Mouse (Mus musculus) liver, embryonic 13.5 days (tissue): ENCODE data around the gene Sdr9c7. TPM values are rescaled to one million over a fixed set of nuclear protein-coding genes. Genes with fewer than 3 reads are reported as not detected.
A peak's percentile ranks its signal among the peaks of the same experiment; 100 is the strongest.
"Not testable (repeated sequence)": the region's sequence is repeated elsewhere in the genome, so short reads cannot be mapped to it uniquely, and the experiment has no call there.

Source experiments
- ATAC-seq: fragments of 200-750 bp; cut with Nextera tagmentation; 2 replicates; pipeline ENCODE4 v1.8.0; 2017; ENCODE audit warnings: low read depth, mild to moderate bottlenecking, moderate number of reproducible peaks, moderate library complexity
- DNase-seq: peaks from one replicate; pipeline ENCODE4 v3.0.0; 2022
- H3K27ac ChIP-seq: fragments of 300-500 bp; sonication (generic); 2 replicates; pipeline ENCODE4 v1.5.1; 2015; ENCODE audit warnings: moderate library complexity, mild to moderate bottlenecking, inconsistent platforms
- H3K27me3 ChIP-seq: fragments of 300-500 bp; sonication (generic); 2 replicates; pipeline ENCODE4 v1.6.1; 2015; ENCODE audit warnings: mild to moderate bottlenecking, inconsistent platforms
- H3K36me3 ChIP-seq: fragments of 300-500 bp; sonication (generic); 2 replicates; pipeline ENCODE4 v1.6.1; 2015; ENCODE audit warnings: mild to moderate bottlenecking, inconsistent platforms
- H3K4me1 ChIP-seq: fragments of 300-500 bp; sonication (generic); replicated peaks from 2 replicates; pipeline ENCODE4 v1.6.1; 2015; ENCODE audit warnings: inconsistent platforms
- H3K4me2 ChIP-seq: fragments of 300-500 bp; sonication (generic); 2 replicates; pipeline ENCODE4 v1.6.1; 2015; ENCODE audit warnings: inconsistent platforms, mild to moderate bottlenecking, moderate library complexity
- H3K4me3 ChIP-seq: fragments of 300-500 bp; sonication (generic); replicated peaks from 2 replicates; pipeline ENCODE4 v1.5.1; 2015; ENCODE audit warnings: mild to moderate bottlenecking, inconsistent platforms
- H3K9ac ChIP-seq: fragments of 300-500 bp; sonication (generic); 2 replicates; pipeline ENCODE4 v1.6.1; 2015; ENCODE audit warnings: mild to moderate bottlenecking, inconsistent platforms
- H3K9me3 ChIP-seq: fragments of 300-500 bp; sonication (generic); replicated peaks from 2 replicates; pipeline ENCODE4 v1.6.1; 2016; ENCODE audit warnings: inconsistent platforms
- WGBS: fragments of 180-500 bp; shearing (Covaris S2); methylation state at CpG from one replicate; pipeline ENCODE4 v1.1.7; 2015; ENCODE audit not compliant: insufficient replicate concordance; 5-methylcytosine and 5-hydroxymethylcytosine counted together
- polyA plus RNA-seq: library from polyadenylated mRNA; unstranded; fragments of >200 nt; fragmentation: Nextera tagmentation; extraction: Ambion mirVana; gene quantifications from 2 replicates; pipeline ENCODE4 v1.2.1, GENCODE M21; 2015

Sdr9c7 gene
- polyA plus RNA-seq, 1 experiment from 2014 or later: not detected

GRCm38 (mm10) chr10:127888605-127889004, 9.7 kb upstream of the Sdr9c7 start, which contains the start of gene Rdh7:
Rdh7 (minus strand) TSS chr10:127888817.
- no peaks in the 10 kb centered on the region for H3K9me3 ChIP-seq

DNA sequence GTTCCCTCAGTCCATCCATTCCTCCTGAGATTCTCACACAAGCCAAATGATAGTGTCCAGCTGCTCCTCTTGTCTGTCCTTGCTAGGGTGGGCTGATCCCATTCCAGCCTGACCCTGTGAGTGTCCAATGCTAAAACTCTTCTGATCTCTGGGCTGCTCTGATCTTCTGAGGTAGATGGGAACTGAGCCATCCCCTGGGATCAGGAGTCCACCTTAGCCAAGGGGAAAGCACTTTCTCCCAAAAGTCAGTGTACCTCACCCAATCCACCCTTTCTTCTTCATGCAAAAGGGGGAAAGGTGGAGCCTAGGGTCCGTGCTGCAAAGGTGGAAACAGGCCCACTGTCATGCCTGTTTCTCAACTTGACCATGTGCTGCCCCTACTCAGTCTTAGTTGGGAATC, 6.8 kb upstream of the Sdr9c7 start:
- Histone ChIP-seq H3K9ac (no peak overlapping the region), H3K4me3 (no peak overlapping the region), H3K27ac (no peak overlapping the region), H3K36me3 (no peaks in the 10 kb centered on the region), H3K4me1 (peaks cover 14% of the 10 kb centered on the region; the same call in 1 of the 2 replicates), H3K9me3 (no peaks in the 10 kb centered on the region), H3K27me3 (no peaks in the 10 kb centered on the region), H3K4me2 (no peak overlapping the region)
- 45% methylated on average over 1 of the region's 1 CpGs for WGBS
- ATAC-seq (no peak), DNase-seq (no peak)

More at GRCm38 (mm10) chr10:127888605-127889004, 9.7 kb upstream of the Sdr9c7 start, which contains the start of gene Rdh7:
- Histone ChIP-seq H3K4me3 (no peak within 1 kb of the TSS), H3K4me2 (no peak within 1 kb of the TSS), H3K27ac (no peak within 1 kb of the TSS), H3K36me3 (no peaks in the 10 kb centered on the region), H3K4me1 (no peaks in the 10 kb centered on the region), H3K27me3 (no peaks in the 10 kb centered on the region), H3K9ac (no peak within 1 kb of the TSS)
- ATAC-seq: no peak
- no peak for DNase-seq

- peak; percentile 74 for ATAC-seq
- DNase-seq, H3K27me3 ChIP-seq, H3K9me3 ChIP-seq, H3K4me3 ChIP-seq, H3K27ac ChIP-seq, H3K9ac ChIP-seq, H3K36me3 ChIP-seq, H3K4me2 ChIP-seq: not testable (repeated sequence)
- WGBS: 34% methylated on average over 5 of the region's 5 CpGs
- peaks cover 14% of the 10 kb centered on the region; the same call in 1 of the 2 replicates for H3K4me1 ChIP-seq
Measured at GRCm38 (mm10) chr10:127893163-127894022, 4.9 kb upstream of the Sdr9c7 start.

DNA sequence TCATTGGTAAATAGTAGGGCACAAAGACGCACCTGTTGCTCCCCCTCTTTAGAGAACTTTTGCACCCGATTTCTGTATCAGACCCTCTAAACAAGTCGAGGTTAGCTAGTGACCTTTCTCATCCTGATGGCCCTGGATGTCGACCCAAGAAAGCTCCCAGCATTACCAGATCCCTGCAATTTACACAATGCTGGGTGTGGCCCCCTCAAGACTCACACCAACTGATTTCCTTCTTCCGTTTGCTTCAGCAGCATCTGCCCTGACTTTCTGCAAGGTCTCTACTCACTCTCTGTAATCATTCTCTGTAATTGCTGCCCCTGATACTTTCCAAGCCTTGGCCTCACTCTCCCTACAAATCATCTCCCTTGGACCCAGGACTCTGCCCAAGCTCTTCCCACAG, 1.6 kb upstream of the Sdr9c7 start:
- H3K4me1 ChIP-seq: peaks cover 14% of the 10 kb centered on the region; the same call in 1 of the 2 replicates
- no peak for ATAC-seq
- 30% methylated on average over 5 of the region's 5 CpGs for WGBS

GRCm38 (mm10) chr10:127897506-127897905, 812 bp upstream of the Sdr9c7 start:
- no peak for ATAC-seq
- 66% methylated on average over 3 of the region's 3 CpGs for WGBS
- H3K36me3 ChIP-seq: no peaks in the 10 kb centered on the region
- H3K27me3 ChIP-seq: no peaks in the 10 kb centered on the region
- no peak overlapping the region for H3K4me2 ChIP-seq
- H3K4me3 ChIP-seq: no peak overlapping the region
- no peak overlapping the region for H3K9ac ChIP-seq
- H3K4me1 ChIP-seq: peaks cover 14% of the 10 kb centered on the region; the same call in 1 of the 2 replicates
- H3K27ac ChIP-seq: no peak overlapping the region
- no peak for DNase-seq
- no peaks in the 10 kb centered on the region for H3K9me3 ChIP-seq

More for the DNA sequence above, 1.6 kb upstream of the Sdr9c7 start:
- Histone ChIP-seq H3K27ac (no peak overlapping the region), H3K4me2 (no peak overlapping the region), H3K9me3 (no peaks in the 10 kb centered on the region), H3K27me3 (no peaks in the 10 kb centered on the region), H3K4me3 (no peak overlapping the region), H3K36me3 (no peaks in the 10 kb centered on the region), H3K9ac (no peak overlapping the region)
- no peak for DNase-seq

GRCm38 (mm10) chr10:127899783-127900182, 1.5 kb downstream of the Sdr9c7 start:
- Histone ChIP-seq H3K9me3 (no peaks in the 10 kb centered on the region), H3K27ac (no peak overlapping the region), H3K4me2 (no peak overlapping the region), H3K4me3 (no peak overlapping the region), H3K9ac (no peak overlapping the region), H3K36me3 (no peaks in the 10 kb centered on the region), H3K27me3 (no peaks in the 10 kb centered on the region), H3K4me1 (0 out of 2 replicates have a peak, but pooled peaks cover 4% of the 10 kb centered on the region)
- no peak for ATAC-seq
- WGBS: 41% methylated on average over 5 of the region's 5 CpGs
- DNase-seq: no peak

DNA sequence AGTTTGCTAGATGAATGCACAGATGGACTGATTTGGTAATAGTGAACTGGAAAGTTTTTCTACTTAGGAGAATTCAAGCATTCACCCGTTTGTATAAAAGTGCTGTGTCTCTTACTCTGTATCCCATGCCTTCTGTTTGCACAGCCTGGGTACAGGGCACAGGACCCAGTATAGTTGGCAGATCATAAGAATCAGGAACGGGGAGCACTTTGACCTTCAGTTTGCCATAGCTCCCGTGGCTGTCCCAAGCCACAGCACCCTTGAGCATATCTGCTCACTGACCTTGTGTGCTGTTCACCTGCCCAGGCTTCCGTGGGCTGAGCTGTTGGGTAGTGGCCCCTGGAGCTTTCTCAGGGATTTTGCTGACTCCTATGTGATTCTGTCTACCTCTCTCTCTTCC, 3.4 kb downstream of the Sdr9c7 start:
- no peak for DNase-seq
- Histone ChIP-seq H3K9me3 (no peaks in the 10 kb centered on the region), H3K27ac (no peak overlapping the region), H3K36me3 (no peaks in the 10 kb centered on the region), H3K4me1 (no peaks in the 10 kb centered on the region), H3K27me3 (no peaks in the 10 kb centered on the region), H3K9ac (no peak overlapping the region), H3K4me2 (no peak overlapping the region), H3K4me3 (no peak overlapping the region)
- ATAC-seq: no peak
- 54% methylated on average over 4 of the region's 4 CpGs for WGBS

DNA sequence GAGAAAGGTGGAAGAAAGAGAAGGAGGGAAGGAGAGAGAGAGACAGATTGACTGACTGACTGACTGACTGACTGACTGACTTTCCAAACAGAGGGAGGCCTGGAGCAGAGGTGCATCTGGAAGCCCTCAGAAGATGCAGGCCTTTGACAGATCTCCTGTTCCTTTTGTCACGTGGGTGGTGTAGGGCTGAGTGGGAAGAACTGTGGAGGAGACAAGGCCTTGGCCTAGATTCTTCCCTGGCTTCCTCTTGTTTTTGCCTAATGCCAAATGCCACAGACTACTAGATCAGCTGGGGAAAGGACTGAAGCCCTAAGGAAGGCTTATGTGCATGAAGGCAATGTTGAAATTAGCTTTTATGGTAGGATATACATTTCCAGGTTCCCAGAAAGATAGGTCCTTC, 4.8 kb downstream of the Sdr9c7 start:
- Histone ChIP-seq H3K4me3 (no peak overlapping the region), H3K9me3 (no peaks in the 10 kb centered on the region), H3K4me1 (no peaks in the 10 kb centered on the region), H3K27me3 (no peaks in the 10 kb centered on the region), H3K36me3 (no peaks in the 10 kb centered on the region), H3K27ac (no peak overlapping the region), H3K9ac (no peak overlapping the region), H3K4me2 (no peak overlapping the region)
- 44% methylated on average over 1 of the region's 1 CpGs for WGBS
- ATAC-seq (no peak), DNase-seq (no peak)

DNA sequence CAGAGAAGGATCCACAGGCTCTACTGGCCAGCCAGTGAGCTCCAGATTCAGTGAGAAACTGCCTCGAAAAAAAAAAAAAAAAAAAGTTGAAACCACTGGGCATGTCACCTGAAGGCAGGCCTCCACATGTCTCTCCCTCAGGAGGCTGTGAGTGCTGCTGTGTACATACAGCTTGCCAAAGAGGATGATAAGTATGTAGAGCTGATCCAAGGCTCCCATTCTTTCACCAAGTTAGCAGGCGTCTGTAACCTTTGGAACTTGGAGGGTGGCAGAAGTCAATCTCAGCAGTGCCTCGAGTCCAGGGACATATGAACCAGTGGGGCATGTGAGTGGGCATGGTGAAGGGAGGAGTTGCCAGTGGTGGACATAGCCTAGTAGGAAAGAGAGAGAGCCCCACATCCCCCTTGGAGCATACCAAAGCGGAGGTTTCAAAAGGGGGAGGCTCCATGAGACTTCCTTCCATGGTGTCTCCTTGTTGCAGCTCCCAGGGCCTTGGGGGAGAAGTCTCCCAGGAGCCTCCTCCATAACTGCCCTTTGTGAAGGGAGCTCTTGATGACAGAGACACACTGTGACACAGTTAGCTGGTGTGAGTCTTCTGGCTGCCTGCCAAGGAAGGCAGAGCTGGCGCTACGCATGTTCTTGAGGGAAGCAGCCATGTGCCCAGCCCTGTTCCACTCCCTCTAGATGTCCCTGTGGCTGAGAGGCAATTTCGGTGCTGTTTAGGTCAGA, 6.6 kb downstream of the Sdr9c7 start:
- Histone ChIP-seq H3K36me3 (no peaks in the 10 kb centered on the region), H3K4me1 (no peaks in the 10 kb centered on the region), H3K4me3 (no peak overlapping the region), H3K9me3 (no peaks in the 10 kb centered on the region), H3K27ac (no peak overlapping the region), H3K9ac (no peak overlapping the region), H3K4me2 (no peak overlapping the region), H3K27me3 (no peaks in the 10 kb centered on the region)
- 58% methylated on average over 7 of the region's 7 CpGs for WGBS
- DNase-seq (no peak), ATAC-seq (no peak)

DNA sequence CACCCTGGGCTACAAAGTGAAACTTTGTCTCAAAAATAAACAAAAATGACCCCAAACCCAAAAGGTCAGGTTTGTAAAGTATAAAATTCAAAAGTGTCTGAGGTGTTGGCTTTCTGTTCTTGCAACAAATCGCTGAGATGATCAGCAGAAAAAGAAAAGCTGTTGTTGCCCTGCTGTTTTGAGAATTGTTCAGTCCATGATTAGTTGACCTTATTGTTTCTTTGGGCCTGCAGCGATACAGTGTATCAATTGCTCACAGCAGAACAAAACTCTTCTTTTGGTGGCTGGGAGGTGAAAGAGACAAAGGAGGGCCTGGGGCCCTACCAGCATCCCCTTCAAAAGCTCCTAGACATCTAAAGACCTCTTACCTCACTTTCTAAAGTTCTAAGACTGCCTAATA, 7.8 kb downstream of the Sdr9c7 start:
- Histone ChIP-seq H3K4me1 (no peaks in the 10 kb centered on the region), H3K4me2 (no peak overlapping the region), H3K36me3 (no peaks in the 10 kb centered on the region), H3K9ac (no peak overlapping the region), H3K27me3 (no peaks in the 10 kb centered on the region), H3K27ac (no peak overlapping the region), H3K9me3 (no peaks in the 10 kb centered on the region), H3K4me3 (no peak overlapping the region)
- ATAC-seq: no peak
- 64% methylated on average over 2 of the region's 2 CpGs for WGBS
- no peak for DNase-seq

DNA sequence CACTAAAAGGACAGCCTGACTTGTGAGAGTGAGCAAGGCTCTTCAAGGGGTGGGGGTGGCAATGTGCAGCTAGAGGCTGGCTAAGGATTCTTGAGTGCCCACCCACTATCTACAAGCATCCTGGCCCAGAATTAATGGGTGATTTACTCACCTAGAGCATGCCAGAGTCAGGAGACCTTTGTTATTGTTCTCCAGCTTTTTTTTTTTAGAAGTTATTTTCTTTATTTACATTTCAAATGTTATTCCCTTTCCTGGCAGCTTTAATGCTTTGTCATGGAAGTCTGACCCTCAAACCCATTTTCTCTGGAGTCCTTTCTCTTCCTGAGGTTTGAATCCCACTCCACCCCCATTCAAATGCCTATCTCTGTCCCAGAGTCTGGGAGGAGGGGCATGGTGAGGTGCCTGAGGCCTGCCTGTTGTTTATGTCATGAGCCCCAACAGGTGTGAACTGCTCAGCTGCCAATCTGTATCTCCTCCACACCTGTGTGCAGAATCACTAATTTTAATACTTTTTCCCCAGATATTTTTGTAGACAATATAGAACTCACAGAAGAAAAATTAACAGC, 9.2 kb downstream of the Sdr9c7 start:
- no peaks in the 10 kb centered on the region for H3K9me3 ChIP-seq
- DNase-seq: no peak
- no peaks in the 10 kb centered on the region for H3K36me3 ChIP-seq
- no peaks in the 10 kb centered on the region for H3K27me3 ChIP-seq
- no peak overlapping the region for H3K4me2 ChIP-seq
- H3K4me1 ChIP-seq: no peaks in the 10 kb centered on the region
- H3K27ac ChIP-seq: no peak overlapping the region
- no peak for ATAC-seq
- no peak overlapping the region for H3K4me3 ChIP-seq
- no peak overlapping the region for H3K9ac ChIP-seq
